Mouse (Mus musculus) olfactory bulb, adult 2 months (tissue): ENCODE results near the gene Dglucy.

Source experiments
- CTCF ChIP-seq: fragments of 200-500 bp; IDR thresholded peaks from 2 replicates; pipeline ENCODE4 v1.5.1; 2012; ENCODE audit warnings: low read depth, mild to moderate bottlenecking, low read length, moderate library complexity; ENCODE audit not compliant: insufficient read depth
- POLR2A ChIP-seq: fragments of 200-500 bp; IDR thresholded peaks from 2 replicates; pipeline ENCODE4 v1.6.1; 2012; ENCODE audit warnings: mild to moderate bottlenecking, low read depth, low read length, moderate library complexity; ENCODE audit not compliant: insufficient read depth

DNA sequence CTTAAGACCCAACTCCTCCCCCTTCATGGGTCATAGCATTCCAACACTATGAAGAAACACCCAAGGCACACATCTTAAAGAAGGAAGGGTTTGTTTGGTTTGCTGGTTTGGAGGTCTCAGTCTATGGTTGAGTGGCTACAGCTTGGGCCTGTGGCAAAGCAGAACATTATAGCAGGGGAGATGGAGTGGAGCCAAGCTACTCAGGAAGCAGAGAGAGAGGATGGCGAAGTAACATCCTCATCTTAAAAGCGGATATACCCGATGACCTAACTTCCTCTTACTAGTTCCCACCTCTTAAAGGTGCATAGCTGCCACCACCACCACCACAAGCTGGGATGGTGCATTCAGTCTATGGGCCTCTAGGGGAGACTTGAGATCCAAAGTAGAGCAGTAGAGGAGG, 58.4 kb downstream of the Dglucy start:
- TF ChIP-seq CTCF (no peak), POLR2A (no peak)
